Mouse (Mus musculus) forebrain, embryonic 11.5 days (tissue): ENCODE results near the gene Cdca8. TPM values are rescaled to one million over a fixed set of nuclear protein-coding genes. Genes with fewer than 3 reads are reported as not detected.

Experiments used
- ATAC-seq: fragments of 200-750 bp; cut with Nextera tagmentation; replicated peaks from 2 replicates; pipeline ENCODE4 v1.8.0; 2017; ENCODE audit warnings: moderate TSS enrichment; ENCODE audit not compliant: low FRiP score
- DNase-seq: peaks from one replicate; pipeline ENCODE4 v3.0.0-alpha.2; 2017; ENCODE audit warnings: low spot score
- H3K27ac ChIP-seq: fragments of 300-500 bp; sonication (generic); 2 replicates; pipeline ENCODE4 v1.5.1; 2014; ENCODE audit warnings: low read depth, low read length
- H3K27me3 ChIP-seq: fragments of 300-500 bp; sonication (generic); 2 replicates; pipeline ENCODE4 v1.6.1; 2014; ENCODE audit warnings: mild to moderate bottlenecking, low read length, mixed read lengths; ENCODE audit not compliant: control insufficient read depth, insufficient read depth
- H3K36me3 ChIP-seq: fragments of 300-500 bp; sonication (generic); 2 replicates; pipeline ENCODE4 v1.6.1; 2014; ENCODE audit warnings: mild to moderate bottlenecking, low read length, moderate library complexity, mixed read lengths; ENCODE audit not compliant: control insufficient read depth, insufficient read depth
- H3K4me1 ChIP-seq: fragments of 300-500 bp; sonication (generic); replicated peaks from 2 replicates; pipeline ENCODE4 v1.6.1; 2014; ENCODE audit warnings: low read length, mixed read lengths; ENCODE audit not compliant: control insufficient read depth, insufficient read depth
- H3K4me2 ChIP-seq: fragments of 300-500 bp; sonication (generic); 2 replicates; pipeline ENCODE4 v1.6.1; 2014; ENCODE audit warnings: low read depth, mild to moderate bottlenecking, low read length, moderate library complexity, mixed read lengths; ENCODE audit not compliant: severe bottlenecking
- H3K4me3 ChIP-seq: fragments of 300-500 bp; sonication (generic); 2 replicates; pipeline ENCODE4 v1.5.1; 2014; ENCODE audit warnings: low read depth, low read length
- H3K9ac ChIP-seq: fragments of 300-500 bp; sonication (generic); 2 replicates; pipeline ENCODE4 v1.6.1; 2014; ENCODE audit warnings: low read length
- H3K9me3 ChIP-seq: fragments of 300-500 bp; sonication (generic); 2 replicates; pipeline ENCODE4 v1.6.1; 2016; ENCODE audit warnings: low read length, mixed read lengths; ENCODE audit not compliant: control insufficient read depth
- WGBS: fragments of 180-500 bp; shearing (Covaris S2); extraction: QIAGEN DNeasy Blood & Tissue Kit; methylation state at CpG from one replicate; pipeline ENCODE4 v1.1.7; 2014; 5-methylcytosine and 5-hydroxymethylcytosine counted together
- polyA plus RNA-seq: library from polyadenylated mRNA; unstranded; fragments of >200 nt; fragmentation: Nextera tagmentation; extraction: Ambion mirVana; gene quantifications from 2 replicates; pipeline ENCODE4 v1.2.1, GENCODE M21; 2014

Gene Cdca8
- polyA plus RNA-seq, 1 experiment from 2014 or later = 284 TPM

- Histone ChIP-seq H3K9ac (no peak overlapping the region), H3K27me3 (no peaks in the 10 kb centered on the region), H3K4me2 (no peak overlapping the region), H3K9me3 (no peaks in the 10 kb centered on the region), H3K36me3 (no peaks in the 10 kb centered on the region; the same call in 1 of the 2 replicates), H3K27ac (no peak overlapping the region), H3K4me1 (no peaks in the 10 kb centered on the region), H3K4me3 (no peak overlapping the region)
- no peak for DNase-seq
- WGBS = 87% methylated on average over 5 of the region's 5 CpGs
- ATAC-seq = no peak
Measured at GRCm38 (mm10) chr4:124943781-124944180, 4.7 kb upstream of the Cdca8 start.

GRCm38 (mm10) chr4:124943022-124943421, 3.9 kb upstream of the Cdca8 start:
- Histone ChIP-seq H3K4me3 (no peak overlapping the region), H3K27ac (no peak overlapping the region), H3K9ac (no peak overlapping the region), H3K9me3 (no peaks in the 10 kb centered on the region), H3K27me3 (no peaks in the 10 kb centered on the region), H3K4me2 (no peak overlapping the region), H3K36me3 (no peaks in the 10 kb centered on the region; the same call in 1 of the 2 replicates), H3K4me1 (no peaks in the 10 kb centered on the region)
- DNase-seq = peak; percentile 91
- WGBS = 6% methylated on average over 4 of the region's 4 CpGs
- ATAC-seq = no peak

DNA sequence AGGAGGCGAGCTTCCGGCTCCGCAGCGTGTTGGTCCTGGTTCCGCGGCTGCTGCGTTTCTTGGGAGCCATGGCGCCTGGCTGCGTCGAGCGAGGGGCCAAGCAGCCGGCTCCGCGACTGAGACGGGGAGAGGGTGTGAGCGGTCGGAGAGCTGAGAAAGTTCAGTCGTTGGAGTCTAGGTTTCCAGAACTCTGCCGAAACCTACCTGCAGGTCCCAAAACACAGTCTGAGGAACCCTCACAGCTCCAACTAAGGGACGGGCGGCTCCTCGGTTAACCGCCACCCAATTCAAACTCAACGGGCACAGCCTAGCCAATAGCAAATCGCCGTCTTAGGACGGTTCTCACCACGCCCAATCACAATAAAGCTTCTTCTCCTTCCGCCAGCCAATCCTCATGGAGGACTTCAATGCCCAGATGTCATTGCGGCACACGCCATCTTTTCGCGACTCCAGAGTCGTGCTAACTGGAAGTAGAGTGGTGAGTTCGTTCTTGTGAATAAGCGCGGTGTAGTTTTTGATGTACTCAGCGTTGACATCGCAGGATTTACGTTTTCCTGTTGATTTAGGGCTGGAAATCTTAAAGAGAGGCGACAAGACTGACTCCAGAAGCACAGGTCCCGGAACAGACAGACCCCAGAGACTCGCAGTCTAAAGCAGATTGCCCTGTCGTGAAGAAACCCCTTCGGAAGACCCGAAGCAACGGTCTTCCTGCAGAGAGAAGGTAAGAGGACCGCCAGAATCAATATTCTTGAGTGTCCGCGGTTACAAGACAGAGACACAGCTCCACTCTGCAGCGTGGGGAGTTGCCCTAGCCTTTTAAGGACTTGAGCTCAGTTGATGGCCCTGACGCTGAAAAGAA, 2.3 kb downstream of the Cdca8 start, which contains the start of gene 9930104L06Rik:
9930104L06Rik (plus strand) TSS at position 436 of the 859 bp plus-strand sequence.
- Histone ChIP-seq H3K27ac (0 out of 2 replicates have a peak within 1 kb of the TSS, but pooled peaks have one; percentile 4), H3K4me2 (peak within 1 kb of the TSS; percentile 79), H3K4me3 (peak within 1 kb of the TSS; percentile 93), H3K27me3 (no peaks in the 10 kb centered on the region), H3K9me3 (no peaks in the 10 kb centered on the region), H3K9ac (peak within 1 kb of the TSS; percentile 83), H3K4me1 (peaks cover 14% of the 10 kb centered on the region), H3K36me3 (no peaks in the 10 kb centered on the region; the same call in 1 of the 2 replicates)
- under 1% methylated on average over 52 of the region's 52 CpGs for WGBS
- peak; percentile 99 for ATAC-seq
- peak; percentile 92 for DNase-seq

DNA sequence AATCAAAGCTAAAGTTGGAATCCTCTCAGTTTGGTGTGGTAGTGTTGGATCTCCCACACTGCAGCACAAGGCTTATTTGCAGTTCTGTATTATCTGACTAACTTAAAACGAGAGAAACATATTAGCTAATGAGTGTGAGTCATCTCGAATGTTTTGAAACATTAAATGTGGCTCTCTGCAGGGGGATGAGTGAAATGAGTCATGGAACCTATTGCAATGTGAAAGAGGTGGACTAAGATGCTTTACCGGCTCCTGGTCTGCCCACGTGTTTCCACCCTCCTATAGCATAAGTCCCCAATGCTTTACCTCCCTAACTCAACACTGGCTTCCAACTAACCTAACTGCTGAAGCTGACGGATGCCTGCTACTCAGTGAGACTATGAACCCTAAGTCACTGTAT, 11.0 kb downstream of the Cdca8 start:
- H3K36me3 ChIP-seq = peaks cover 26% of the 10 kb centered on the region
- H3K27ac ChIP-seq = no peak overlapping the region
- H3K4me1 ChIP-seq = no peaks in the 10 kb centered on the region
- H3K9me3 ChIP-seq = no peaks in the 10 kb centered on the region
- H3K27me3 ChIP-seq = no peaks in the 10 kb centered on the region
- no peak overlapping the region for H3K4me2 ChIP-seq
- DNase-seq (no peak), ATAC-seq (no peak)
- H3K4me3 ChIP-seq = no peak overlapping the region
- no peak overlapping the region for H3K9ac ChIP-seq
- 94% methylated on average over 5 of the region's 5 CpGs for WGBS

DNA sequence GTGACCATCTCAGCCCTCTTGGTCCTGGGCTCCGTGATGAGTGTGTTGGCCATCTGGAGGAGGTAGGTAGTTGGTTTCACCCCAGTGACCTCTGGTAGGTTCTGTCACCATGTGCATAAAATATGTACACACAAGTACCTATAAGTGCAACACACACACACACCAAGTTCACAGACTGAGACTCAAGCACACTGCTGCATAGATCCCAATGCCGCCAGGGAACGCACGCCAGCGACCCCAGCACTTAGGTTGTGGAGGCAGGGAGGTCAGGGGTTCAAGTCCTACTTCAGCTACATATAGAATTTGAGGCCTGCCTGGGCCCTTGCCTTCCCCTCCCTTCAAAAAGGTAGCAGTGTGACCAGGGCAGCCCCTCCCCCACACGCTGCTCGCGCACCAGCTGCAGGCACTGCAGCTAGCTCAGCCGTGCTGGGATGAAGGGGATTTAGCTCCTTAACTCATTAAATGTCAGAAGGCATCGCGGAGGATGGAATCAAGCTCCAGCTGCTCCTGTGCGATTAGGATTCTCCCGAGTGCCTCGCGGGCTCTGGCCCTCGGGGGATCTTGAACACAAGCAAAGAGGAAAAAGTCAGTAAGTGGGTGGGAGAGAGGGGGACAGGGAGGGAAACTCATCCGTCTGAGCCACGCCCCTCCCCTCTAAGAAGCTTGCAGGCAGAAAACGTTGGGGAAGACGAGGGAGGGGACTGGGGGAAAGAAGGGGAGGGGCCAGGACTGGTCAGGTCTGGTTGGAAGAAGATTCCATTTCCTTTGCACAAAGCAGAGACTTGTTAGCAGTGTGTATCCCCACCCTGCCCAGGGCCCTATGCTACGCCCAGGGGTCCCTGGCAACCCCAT, 32.9 kb downstream of the Cdca8 start:
- Histone ChIP-seq H3K9me3 (no peaks in the 10 kb centered on the region), H3K9ac (peak overlapping the region; percentile 5), H3K36me3 (no peaks in the 10 kb centered on the region), H3K27ac (peak overlapping the region; percentile 73), H3K4me2 (peak overlapping the region; percentile 48), H3K4me1 (peaks cover 7% of the 10 kb centered on the region; the same call in 1 of the 2 replicates), H3K27me3 (no peaks in the 10 kb centered on the region), H3K4me3 (peak overlapping the region; percentile 22)
- DNase-seq = peak; percentile 86
- ATAC-seq = peak; percentile 78
- WGBS = 5% methylated on average over 21 of the region's 21 CpGs

GRCm38 (mm10) chr4:124905417-124905816, 33.7 kb downstream of the Cdca8 start:
- Histone ChIP-seq H3K4me1 (peaks cover 7% of the 10 kb centered on the region; the same call in 1 of the 2 replicates), H3K4me2 (no peak overlapping the region), H3K27ac (peak overlapping the region; percentile 73; the same call in 1 of the 2 replicates), H3K4me3 (no peak overlapping the region), H3K9me3 (no peaks in the 10 kb centered on the region), H3K9ac (no peak overlapping the region), H3K27me3 (no peaks in the 10 kb centered on the region), H3K36me3 (no peaks in the 10 kb centered on the region)
- 66% methylated on average over 4 of the region's 4 CpGs for WGBS
- DNase-seq = no peak
- ATAC-seq = peak; percentile 44; the same call in 1 of the 2 replicates

DNA sequence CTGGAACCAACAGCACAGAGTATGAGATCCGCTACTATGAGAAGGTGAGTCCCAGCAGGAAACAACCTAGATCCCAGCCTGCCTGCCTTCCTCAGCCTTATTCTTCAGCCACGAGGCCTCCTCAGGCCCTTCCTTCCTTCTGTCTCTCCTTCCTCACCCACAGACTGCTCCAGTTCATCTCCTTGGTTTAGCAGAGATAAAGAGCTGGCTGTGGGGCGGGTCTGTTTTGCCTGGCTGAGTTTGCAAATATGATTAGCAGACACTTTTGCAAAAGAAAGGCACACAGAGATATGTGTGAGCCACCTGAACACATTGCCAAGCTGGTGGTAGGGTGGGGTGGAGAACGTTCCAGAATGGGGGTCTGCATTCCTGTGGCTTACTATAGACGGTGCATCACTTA, 39.2 kb downstream of the Cdca8 start:
- peaks cover 10% of the 10 kb centered on the region; the same call in 1 of the 2 replicates for H3K4me1 ChIP-seq
- peaks cover 12% of the 10 kb centered on the region for H3K27me3 ChIP-seq

GRCm38 (mm10) chr4:124898428-124898827, 40.7 kb downstream of the Cdca8 start:
- peak overlapping the region; percentile 20; the same call in 1 of the 2 replicates for H3K9ac ChIP-seq
- no peaks in the 10 kb centered on the region for H3K9me3 ChIP-seq
- no peaks in the 10 kb centered on the region for H3K36me3 ChIP-seq
- DNase-seq (no peak), ATAC-seq (no peak)
- no peak overlapping the region for H3K27ac ChIP-seq
- no peak overlapping the region for H3K4me3 ChIP-seq
- no peak overlapping the region for H3K4me2 ChIP-seq
- H3K27me3 ChIP-seq = peaks cover 27% of the 10 kb centered on the region
- WGBS = 11% methylated on average over 10 of the region's 10 CpGs
- H3K4me1 ChIP-seq = peaks cover 16% of the 10 kb centered on the region

More for the DNA sequence above, 39.2 kb downstream of the Cdca8 start:
- no peaks in the 10 kb centered on the region for H3K36me3 ChIP-seq
- H3K9me3 ChIP-seq = no peaks in the 10 kb centered on the region
- H3K27ac ChIP-seq = no peak overlapping the region
- H3K4me3 ChIP-seq = no peak overlapping the region
- peak overlapping the region; percentile 17; the same call in 1 of the 2 replicates for H3K9ac ChIP-seq
- H3K4me2 ChIP-seq = no peak overlapping the region
- no peak for ATAC-seq
- WGBS = 58% methylated on average over 5 of the region's 5 CpGs
- DNase-seq = no peak
